Mouse (Mus musculus) limb, embryonic 12.5 days (tissue): ENCODE data around the gene Dchs1. TPM values are rescaled to one million over a fixed set of nuclear protein-coding genes. Genes with fewer than 3 reads are reported as not detected.
"Not testable (repeated sequence)": the region's sequence is repeated elsewhere in the genome, so short reads cannot be mapped to it uniquely, and the experiment has no call there.

Source experiments
- ATAC-seq: fragments of 200-750 bp; cut with Nextera tagmentation; 2 replicates; pipeline ENCODE4 v1.8.0; 2017; ENCODE audit warnings: low read depth, moderate TSS enrichment; ENCODE audit not compliant: insufficient number of reproducible peaks, insufficient read depth, low FRiP score, low TSS enrichment
- H3K27ac ChIP-seq: fragments of 300-500 bp; sonication (generic); 2 replicates; pipeline ENCODE4 v1.5.1; 2016; ENCODE audit warnings: mild to moderate bottlenecking, moderate library complexity
- H3K27me3 ChIP-seq: fragments of 300-500 bp; sonication (generic); 2 replicates; pipeline ENCODE4 v1.6.1; 2016; ENCODE audit warnings: mild to moderate bottlenecking, moderate library complexity
- H3K36me3 ChIP-seq: fragments of 300-500 bp; sonication (generic); 2 replicates; pipeline ENCODE4 v1.6.1; 2016; ENCODE audit warnings: mild to moderate bottlenecking, moderate library complexity
- H3K4me1 ChIP-seq: fragments of 300-500 bp; sonication (generic); replicated peaks from 2 replicates; pipeline ENCODE4 v1.6.1; 2016
- H3K4me2 ChIP-seq: fragments of 300-500 bp; sonication (generic); 2 replicates; pipeline ENCODE4 v1.6.1; 2016; ENCODE audit warnings: mild to moderate bottlenecking, moderate library complexity
- H3K4me3 ChIP-seq: fragments of 300-500 bp; sonication (generic); replicated peaks from 2 replicates; pipeline ENCODE4 v1.5.1; 2016; ENCODE audit warnings: mild to moderate bottlenecking
- H3K9ac ChIP-seq: fragments of 300-500 bp; sonication (generic); replicated peaks from 2 replicates; pipeline ENCODE4 v1.6.1; 2016; ENCODE audit warnings: mild to moderate bottlenecking, moderate library complexity
- H3K9me3 ChIP-seq: fragments of 300-500 bp; sonication (generic); 2 replicates; pipeline ENCODE4 v1.6.1; 2016; ENCODE audit warnings: mild to moderate bottlenecking, moderate library complexity
- WGBS: fragments of 180-500 bp; shearing (Covaris S2); methylation state at CpG from one replicate; pipeline ENCODE4 v1.1.7; 2016; 5-methylcytosine and 5-hydroxymethylcytosine counted together
- polyA plus RNA-seq: library from polyadenylated mRNA; unstranded; fragments of >200 nt; fragmentation: Nextera tagmentation; extraction: Ambion mirVana; gene quantifications from 2 replicates; pipeline ENCODE4 v1.2.1, GENCODE M21; 2016

Gene Dchs1
- polyA plus RNA-seq, 1 experiment from 2014 or later: 24.8 TPM

- H3K4me1 ChIP-seq: peaks cover 9% of the 10 kb centered on the region
- H3K36me3 ChIP-seq: peaks cover 89% of the 10 kb centered on the region
- WGBS: 32% methylated on average over 55 of the region's 55 CpGs
- no peak for ATAC-seq
- no peak overlapping the region for H3K27ac ChIP-seq
- no peaks in the 10 kb centered on the region for H3K9me3 ChIP-seq
- peak overlapping the region; percentile 27 for H3K4me2 ChIP-seq
- H3K9ac ChIP-seq: no peak overlapping the region
- H3K27me3 ChIP-seq: peaks cover 12% of the 10 kb centered on the region
- no peak overlapping the region for H3K4me3 ChIP-seq
These were observed 24.8 kb downstream of the Dchs1 start for GRCm38 (mm10) chr7:105762517-105763270.

GRCm38 (mm10) chr7:105761813-105762484 lies 25.5 kb downstream of the Dchs1 start:
- Histone ChIP-seq H3K36me3 (peaks cover 91% of the 10 kb centered on the region), H3K9me3 (no peaks in the 10 kb centered on the region), H3K27me3 (peaks cover 12% of the 10 kb centered on the region), H3K4me3 (no peak overlapping the region), H3K4me2 (peak overlapping the region; percentile 27), H3K4me1 (peaks cover 4% of the 10 kb centered on the region; the same call in 1 of the 2 replicates), H3K27ac (no peak overlapping the region), H3K9ac (no peak overlapping the region)
- 31% methylated on average over 51 of the region's 51 CpGs for WGBS
- no peak for ATAC-seq

GRCm38 (mm10) chr7:105753281-105753680 lies 34.2 kb downstream of the Dchs1 start:
- no peaks in the 10 kb centered on the region for H3K27me3 ChIP-seq
- no peak overlapping the region for H3K9ac ChIP-seq
- peaks cover 7% of the 10 kb centered on the region for H3K4me1 ChIP-seq
- H3K4me3 ChIP-seq: no peak overlapping the region
- no peak overlapping the region for H3K27ac ChIP-seq
- H3K9me3 ChIP-seq: no peaks in the 10 kb centered on the region
- 91% methylated on average over 10 of the region's 10 CpGs for whole genome bisulfite sequencing
- H3K4me2 ChIP-seq: no peak overlapping the region
- H3K36me3 ChIP-seq: peaks cover 68% of the 10 kb centered on the region
- ATAC-seq: no peak

- WGBS: 98% methylated on average over 2 of the region's 2 CpGs
- ATAC-seq: peak; percentile 2; the same call in 1 of the 2 replicates
These were observed 34.7 kb downstream of the Dchs1 start for GRCm38 (mm10) chr7:105752716-105753115.

GRCm38 (mm10) chr7:105751491-105752433 lies 35.7 kb downstream of the Dchs1 start, which contains the start of gene Tpp1:
Gene Tpp1, minus strand, starts transcription at chr7:105752235.
- peak within 1 kb of the TSS; percentile 76 for H3K4me2 ChIP-seq
- H3K27me3 ChIP-seq: no peaks in the 10 kb centered on the region
- H3K27ac ChIP-seq: no peak within 1 kb of the TSS
- peaks cover 7% of the 10 kb centered on the region for H3K4me1 ChIP-seq
- peak; percentile 82 for ATAC-seq
- H3K4me3 ChIP-seq: peak within 1 kb of the TSS; percentile 56
- WGBS: 22% methylated on average over 20 of the region's 20 CpGs
- H3K36me3 ChIP-seq: peaks cover 67% of the 10 kb centered on the region
- no peaks in the 10 kb centered on the region for H3K9me3 ChIP-seq
- peak within 1 kb of the TSS; percentile 64 for H3K9ac ChIP-seq

More at GRCm38 (mm10) chr7:105752716-105753115, 34.7 kb downstream of the Dchs1 start:
- no peaks in the 10 kb centered on the region for H3K27me3 ChIP-seq
- no peak overlapping the region for H3K27ac ChIP-seq
- H3K36me3 ChIP-seq: peaks cover 68% of the 10 kb centered on the region
- H3K9me3 ChIP-seq: no peaks in the 10 kb centered on the region
- H3K4me1 ChIP-seq: peaks cover 7% of the 10 kb centered on the region
- no peak overlapping the region; the same call in 1 of the 2 replicates for H3K9ac ChIP-seq
- no peak overlapping the region for H3K4me2 ChIP-seq
- no peak overlapping the region for H3K4me3 ChIP-seq

GRCm38 (mm10) chr7:105747776-105748175 lies 39.7 kb downstream of the Dchs1 start:
- H3K4me3 ChIP-seq: no peak overlapping the region
- no peak overlapping the region for H3K9ac ChIP-seq
- WGBS: 86% methylated on average over 2 of the region's 2 CpGs
- H3K9me3 ChIP-seq: no peaks in the 10 kb centered on the region
- H3K4me1 ChIP-seq: peaks cover 19% of the 10 kb centered on the region
- H3K4me2 ChIP-seq: no peak overlapping the region
- peaks cover 39% of the 10 kb centered on the region for H3K36me3 ChIP-seq
- H3K27ac ChIP-seq: no peak overlapping the region
- no peak for ATAC-seq
- H3K27me3 ChIP-seq: no peaks in the 10 kb centered on the region

- Histone ChIP-seq H3K36me3 (peaks cover 59% of the 10 kb centered on the region), H3K9me3 (no peaks in the 10 kb centered on the region), H3K4me1 (peaks cover 17% of the 10 kb centered on the region), H3K27ac (peak within 1 kb of the TSS; percentile 76), H3K4me2 (peak within 1 kb of the TSS; percentile 85), H3K9ac (peak within 1 kb of the TSS; percentile 91), H3K4me3 (peak within 1 kb of the TSS; percentile 98), H3K27me3 (no peaks in the 10 kb centered on the region)
- peak; percentile 95 for ATAC-seq
- under 1% methylated on average over 63 of the region's 67 CpGs for WGBS
These were observed 43.4 kb downstream of the Dchs1 start, which contains the start of gene Taf10 for GRCm38 (mm10) chr7:105743926-105744590. Gene Taf10, minus strand, starts transcription at chr7:105744361.

- not testable (repeated sequence) for H3K27me3 ChIP-seq, H3K9me3 ChIP-seq, ATAC-seq
- peaks cover 58% of the 10 kb centered on the region for H3K36me3 ChIP-seq
- H3K4me2 ChIP-seq: peak overlapping the region; percentile 85
- H3K27ac ChIP-seq: peak overlapping the region; percentile 76; the same call in 1 of the 2 replicates
- peak overlapping the region; percentile 98 for H3K4me3 ChIP-seq
- WGBS: 37% methylated on average over 20 of the region's 20 CpGs
- H3K9ac ChIP-seq: peak overlapping the region; percentile 91
- peaks cover 24% of the 10 kb centered on the region for H3K4me1 ChIP-seq
These were observed 44.1 kb downstream of the Dchs1 start for GRCm38 (mm10) chr7:105743246-105743925.

- peaks cover 51% of the 10 kb centered on the region for H3K36me3 ChIP-seq
- peaks cover 31% of the 10 kb centered on the region for H3K4me1 ChIP-seq
- WGBS: 82% methylated on average over 7 of the region's 7 CpGs
- not testable (repeated sequence) for H3K27ac ChIP-seq, ATAC-seq, H3K27me3 ChIP-seq, H3K9ac ChIP-seq, H3K9me3 ChIP-seq
- peak overlapping the region; percentile 98 for H3K4me3 ChIP-seq
- peak overlapping the region; percentile 85 for H3K4me2 ChIP-seq
These were observed 44.8 kb downstream of the Dchs1 start for GRCm38 (mm10) chr7:105742539-105743215.
